Mouse (Mus musculus): ENCODE measurements around the gene Gm10112. TPM values are rescaled to one million over a fixed set of nuclear protein-coding genes. Genes with fewer than 3 reads are reported as not detected.

The Gm10112 gene
- polyA plus RNA-seq (2016; fragmentation: Nextera tagmentation; extraction: Ambion mirVana), result not detected in 2 replicates

- no peaks in the 10 kb centered on the region for H3K36me3 ChIP-seq (replicated peaks)
- 89% methylated on average over 3 of the region's 3 CpGs for WGBS
- no peak within 1 kb of the TSS for H3K27ac ChIP-seq
- no peak within 1 kb of the TSS for H3K9ac ChIP-seq
- H3K4me1 ChIP-seq, result no peaks in the 10 kb centered on the region
- no peak within 1 kb of the TSS for H3K4me3 ChIP-seq (replicated peaks)
- no peak within 1 kb of the TSS for H3K4me2 ChIP-seq
- no peaks in the 10 kb centered on the region for H3K9me3 ChIP-seq
- no peak for ATAC-seq (ENCODE audit: low FRiP score)
- no peaks in the 10 kb centered on the region for H3K27me3 ChIP-seq
Observed at GRCm38 (mm10) chrX:111168040-111168439, at the start of gene Gm10112. Gene Gm10112, plus strand, starts transcription at chrX:111168340.

GRCm38 (mm10) chrX:111189574-111189973 is 21.4 kb downstream of the Gm10112 start:
- no peaks in the 10 kb centered on the region for H3K36me3 ChIP-seq (replicated peaks)
- H3K4me3 ChIP-seq (replicated peaks), result no peak overlapping the region
- no peaks in the 10 kb centered on the region for H3K27me3 ChIP-seq
- H3K9me3 ChIP-seq, result no peaks in the 10 kb centered on the region
- no peak overlapping the region for H3K4me2 ChIP-seq
- H3K4me1 ChIP-seq, result no peaks in the 10 kb centered on the region
- no peak overlapping the region for H3K9ac ChIP-seq
- no peak overlapping the region for H3K27ac ChIP-seq
- 69% methylated on average over 1 of the region's 1 CpGs for WGBS
- ATAC-seq (ENCODE audit: low FRiP score), result no peak

GRCm38 (mm10) chrX:111196376-111196775 is 28.2 kb downstream of the Gm10112 start:
- WGBS, result 3% methylated on average over 2 of the region's 2 CpGs
- no peaks in the 10 kb centered on the region for H3K9me3 ChIP-seq

GRCm38 (mm10) chrX:111210225-111210624 is 42.1 kb downstream of the Gm10112 start:
- no peaks in the 10 kb centered on the region for H3K4me1 ChIP-seq
- H3K36me3 ChIP-seq (replicated peaks), result no peaks in the 10 kb centered on the region
- no peak overlapping the region for H3K27ac ChIP-seq
- no peak overlapping the region for H3K4me3 ChIP-seq (replicated peaks)
- no peak; the same call in 1 of the 2 replicates for ATAC-seq (ENCODE audit: low FRiP score)
- no peak overlapping the region for H3K4me2 ChIP-seq
- H3K27me3 ChIP-seq, result no peaks in the 10 kb centered on the region
- H3K9ac ChIP-seq, result no peak overlapping the region
- 16% methylated on average over 5 of the region's 5 CpGs for WGBS
- no peaks in the 10 kb centered on the region for H3K9me3 ChIP-seq

More at GRCm38 (mm10) chrX:111196376-111196775, 28.2 kb downstream of the Gm10112 start:
- Histone ChIP-seq H3K4me2 (no peak overlapping the region), H3K4me1 (no peaks in the 10 kb centered on the region), H3K4me3 (replicated peaks) (no peak overlapping the region), H3K27ac (no peak overlapping the region), H3K9ac (no peak overlapping the region), H3K27me3 (no peaks in the 10 kb centered on the region), H3K36me3 (replicated peaks) (no peaks in the 10 kb centered on the region)
- ATAC-seq (ENCODE audit: low FRiP score), result no peak

Other genes starting within 250 kb of the Gm10112 start
- not detected in 2 replicates for gene Cylc1, start 57.9 kb upstream of the Gm10112 start, polyA plus RNA-seq (2016; fragmentation: Nextera tagmentation; extraction: Ambion mirVana)